Comparison of ENCODE assay signal across 15 mouse cellular contexts in genomic region chr16:54384019-54384418, GRCm38 (mm10).
DNase-seq lines count a peak whose midpoint lies in the region; ATAC-seq and TF ChIP-seq lines count a peak whose summit lies in the region.
"Had no signal": no experiment of that assay in that cellular context is flagged by ENCODE, and none has a peak within 500 bp of the region (broad histone marks: within the 10 kb centered on the region; RNA-seq: fewer than 3 reads in every experiment).

No protein-coding gene starts in this region.

- H3K9me3 ChIP-seq in forebrain, embryonic 13.5 days (replicated peaks) = no peaks in the 10 kb centered on the region
- no peaks in the 10 kb centered on the region for H3K9me3 ChIP-seq in forebrain, embryonic 15.5 days
- H3K9me3 ChIP-seq in midbrain, postnatal 0 days (ENCODE audit: low read length) = no peaks in the 10 kb centered on the region
- H3K9me3 ChIP-seq in midbrain, embryonic 10.5 days (replicated peaks) = no peaks in the 10 kb centered on the region
- no peaks in the 10 kb centered on the region for H3K9me3 ChIP-seq in kidney, embryonic 16.5 days (ENCODE audit: low read length)

- H3K36me3 ChIP-seq in forebrain, embryonic 13.5 days (ENCODE audit: poor library complexity, severe bottlenecking) = no peaks in the 10 kb centered on the region
- no peaks in the 10 kb centered on the region for H3K36me3 ChIP-seq in forebrain, embryonic 15.5 days
- no peaks in the 10 kb centered on the region for H3K36me3 ChIP-seq in midbrain, postnatal 0 days (ENCODE audit: insufficient read depth, low read length)
- H3K36me3 ChIP-seq in midbrain, embryonic 10.5 days = no peaks in the 10 kb centered on the region
- H3K36me3 ChIP-seq in kidney, embryonic 16.5 days (ENCODE audit: insufficient read depth, low read length) = no peaks in the 10 kb centered on the region

- ATAC-seq in forebrain, embryonic 13.5 days = 0 out of 2 replicates have a peak, but pooled peaks have one; percentile 41
- no peak for ATAC-seq in forebrain, embryonic 15.5 days (replicated peaks)
- no peak for ATAC-seq in midbrain, postnatal 0 days (ENCODE audit: low FRiP score)
- ATAC-seq in kidney, embryonic 16.5 days (ENCODE audit: low FRiP score, low TSS enrichment) = no peak
- ATAC-seq: liver, postnatal 0 days had no signal

- no peak overlapping the region for H3K27ac ChIP-seq in forebrain, embryonic 13.5 days
- H3K27ac ChIP-seq in forebrain, embryonic 15.5 days (replicated peaks) = no peak overlapping the region
- H3K27ac ChIP-seq in midbrain, postnatal 0 days (ENCODE audit: low read depth, low read length) = no peak overlapping the region
- no peak overlapping the region for H3K27ac ChIP-seq in midbrain, embryonic 10.5 days (replicated peaks)
- no peak overlapping the region for H3K27ac ChIP-seq in kidney, embryonic 16.5 days (ENCODE audit: low read length)
- H3K27ac ChIP-seq: kidney, postnatal 0 days; macrophage had no signal

- WGBS in forebrain, embryonic 13.5 days = 65% methylated on average over 3 of the region's 3 CpGs
- WGBS in forebrain, embryonic 15.5 days = 41% methylated on average over 3 of the region's 3 CpGs
- WGBS in midbrain, postnatal 0 days = 68% methylated on average over 3 of the region's 3 CpGs
- WGBS in midbrain, embryonic 10.5 days = 82% methylated on average over 3 of the region's 3 CpGs
- WGBS in kidney, embryonic 16.5 days = 72% methylated on average over 3 of the region's 3 CpGs

- no peak overlapping the region for H3K4me3 ChIP-seq in forebrain, embryonic 13.5 days
- H3K4me3 ChIP-seq in forebrain, embryonic 15.5 days = no peak overlapping the region
- H3K4me3 ChIP-seq in midbrain, postnatal 0 days (ENCODE audit: low read depth, low read length) = no peak overlapping the region
- H3K4me3 ChIP-seq in midbrain, embryonic 10.5 days = no peak overlapping the region
- no peak overlapping the region for H3K4me3 ChIP-seq in kidney, embryonic 16.5 days (ENCODE audit: low read length)

- peak; percentile 1 for DNase-seq in midbrain, postnatal 0 days (ENCODE audit: low spot score)
- DNase-seq in midbrain, embryonic 10.5 days (ENCODE audit: low spot score) = no peak
- DNase-seq in right cerebral cortex, adult 2 months (ENCODE audit: low spot score in 2 of 2) = peak; percentile 38 to 52
- DNase-seq in lung, postnatal 4 days = no peak
- no peak for DNase-seq in lung, adult 18-20 months
- DNase-seq: cerebellum, adult 11-12 months; heart, adult 18-20 months; liver, postnatal 0 days; midbrain, embryonic 14.5 days; thymus, postnatal 4 days had no signal

- H3K4me2 ChIP-seq in forebrain, embryonic 13.5 days = no peak overlapping the region
- H3K4me2 ChIP-seq in forebrain, embryonic 15.5 days (replicated peaks) = no peak overlapping the region
- no peak overlapping the region for H3K4me2 ChIP-seq in midbrain, postnatal 0 days (ENCODE audit: low read depth, low read length, poor library complexity, severe bottlenecking)
- no peak overlapping the region for H3K4me2 ChIP-seq in kidney, embryonic 16.5 days (replicated peaks; ENCODE audit: low read depth, low read length)

- no peaks in the 10 kb centered on the region for H3K4me1 ChIP-seq in forebrain, embryonic 13.5 days
- H3K4me1 ChIP-seq in forebrain, embryonic 15.5 days = no peaks in the 10 kb centered on the region
- no peaks in the 10 kb centered on the region for H3K4me1 ChIP-seq in midbrain, postnatal 0 days (ENCODE audit: insufficient read depth, low read length)
- H3K4me1 ChIP-seq in midbrain, embryonic 10.5 days = no peaks in the 10 kb centered on the region
- H3K4me1 ChIP-seq in kidney, embryonic 16.5 days (ENCODE audit: insufficient read depth, low read length) = no peaks in the 10 kb centered on the region

- no peaks in the 10 kb centered on the region for H3K27me3 ChIP-seq in forebrain, embryonic 13.5 days
- H3K27me3 ChIP-seq in forebrain, embryonic 15.5 days = no peaks in the 10 kb centered on the region
- no peaks in the 10 kb centered on the region for H3K27me3 ChIP-seq in midbrain, postnatal 0 days (ENCODE audit: insufficient read depth, low read length)
- no peaks in the 10 kb centered on the region for H3K27me3 ChIP-seq in midbrain, embryonic 10.5 days (ENCODE audit: low read depth, poor library complexity, severe bottlenecking)
- no peaks in the 10 kb centered on the region for H3K27me3 ChIP-seq in kidney, embryonic 16.5 days (ENCODE audit: insufficient read depth, low read length)

- TF ChIP-seq CTCF in midbrain, postnatal 0 days (IDR thresholded peaks at IDR 0.05) = no peak

- no peak overlapping the region for H3K9ac ChIP-seq in forebrain, embryonic 13.5 days
- H3K9ac ChIP-seq in forebrain, embryonic 15.5 days (replicated peaks) = no peak overlapping the region
- H3K9ac ChIP-seq in midbrain, postnatal 0 days (replicated peaks; ENCODE audit: low read length, poor library complexity, severe bottlenecking) = no peak overlapping the region
- H3K9ac ChIP-seq in kidney, embryonic 16.5 days (replicated peaks; ENCODE audit: low read length) = no peak overlapping the region
- H3K9ac ChIP-seq: liver, postnatal 0 days had no signal

Comparison
In these comparisons a context has a peak if more than half of its experiments do, and no peak if none do; other contexts are left out.
1. DNase-seq: peak in midbrain, postnatal 0 days (single experiment) and right cerebral cortex, adult 2 months (2 of 2); none in midbrain, embryonic 10.5 days (single experiment), lung, postnatal 4 days (0 of 2) and lung, adult 18-20 months (0 of 2).